Mouse (Mus musculus): ENCODE results near the gene Tesk2. TPM values are rescaled to one million over a fixed set of nuclear protein-coding genes. Genes with fewer than 3 reads are reported as not detected.

Gene Tesk2
- polyA plus RNA-seq, 1 experiment from 2014 or later: 3.2 TPM

GRCm38 (mm10) chr4:116685402-116686061 lies 35.2 kb upstream of the Tesk2 start, which contains the start of gene Prdx1:
Gene Prdx1 (plus strand): TSS chr4:116685544.
- DNase-seq (peak; percentile 92), ATAC-seq (ENCODE audit: low FRiP score, low TSS enrichment) (peak; percentile 96)
- H3K4me1 ChIP-seq (ENCODE audit: control insufficient read depth, insufficient read depth, low read length): peaks cover 18% of the 10 kb centered on the region
- no peaks in the 10 kb centered on the region for H3K27me3 ChIP-seq (ENCODE audit: control insufficient read depth, insufficient read depth, low read length)
- under 1% methylated on average over 56 of the region's 56 CpGs for WGBS
- H3K27ac ChIP-seq (replicated peaks; ENCODE audit: low read depth, low read length): peak within 1 kb of the TSS; percentile 74
- peak within 1 kb of the TSS; percentile 56 for H3K9ac ChIP-seq (replicated peaks; ENCODE audit: low read length)
- peak within 1 kb of the TSS; percentile 73 for H3K4me2 ChIP-seq (ENCODE audit: low read length)
- peak within 1 kb of the TSS; percentile 60 for H3K4me3 ChIP-seq (replicated peaks; ENCODE audit: low read depth, low read length)
- H3K36me3 ChIP-seq (ENCODE audit: control insufficient read depth, insufficient read depth, low read length): no peaks in the 10 kb centered on the region
- H3K9me3 ChIP-seq (ENCODE audit: control insufficient read depth, low read length): no peaks in the 10 kb centered on the region

GRCm38 (mm10) chr4:116687041-116687440 lies 33.7 kb upstream of the Tesk2 start:
- Histone ChIP-seq H3K27me3 (ENCODE audit: control insufficient read depth, insufficient read depth, low read length) (no peaks in the 10 kb centered on the region), H3K9me3 (ENCODE audit: control insufficient read depth, low read length) (no peaks in the 10 kb centered on the region), H3K4me1 (ENCODE audit: control insufficient read depth, insufficient read depth, low read length) (peaks cover 18% of the 10 kb centered on the region), H3K36me3 (ENCODE audit: control insufficient read depth, insufficient read depth, low read length) (peaks cover 6% of the 10 kb centered on the region; the same call in 1 of the 2 replicates), H3K27ac (replicated peaks; ENCODE audit: low read depth, low read length) (no peak overlapping the region), H3K4me2 (ENCODE audit: low read length) (peak overlapping the region; percentile 73), H3K9ac (replicated peaks; ENCODE audit: low read length) (no peak overlapping the region), H3K4me3 (replicated peaks; ENCODE audit: low read depth, low read length) (peak overlapping the region; percentile 60; the same call in 1 of the 2 replicates)
- WGBS: 10% methylated on average over 1 of the region's 1 CpGs
- DNase-seq (no peak), ATAC-seq (ENCODE audit: low FRiP score, low TSS enrichment) (no peak)

GRCm38 (mm10) chr4:116689309-116689876 lies 31.4 kb upstream of the Tesk2 start:
- H3K4me1 ChIP-seq (ENCODE audit: control insufficient read depth, insufficient read depth, low read length): peaks cover 18% of the 10 kb centered on the region
- peaks cover 20% of the 10 kb centered on the region for H3K36me3 ChIP-seq (ENCODE audit: control insufficient read depth, insufficient read depth, low read length)
- H3K27ac ChIP-seq (replicated peaks; ENCODE audit: low read depth, low read length): no peak overlapping the region
- H3K9me3 ChIP-seq (ENCODE audit: control insufficient read depth, low read length): no peaks in the 10 kb centered on the region
- WGBS: 95% methylated on average over 4 of the region's 4 CpGs
- H3K27me3 ChIP-seq (ENCODE audit: control insufficient read depth, insufficient read depth, low read length): no peaks in the 10 kb centered on the region
- no peak overlapping the region for H3K9ac ChIP-seq (replicated peaks; ENCODE audit: low read length)
- no peak overlapping the region for H3K4me3 ChIP-seq (replicated peaks; ENCODE audit: low read depth, low read length)
- ATAC-seq (ENCODE audit: low FRiP score, low TSS enrichment) (no peak), DNase-seq (no peak)
- no peak overlapping the region for H3K4me2 ChIP-seq (ENCODE audit: low read length)

GRCm38 (mm10) chr4:116692146-116692545 lies 28.6 kb upstream of the Tesk2 start:
- H3K4me1 ChIP-seq (ENCODE audit: control insufficient read depth, insufficient read depth, low read length): peaks cover 2% of the 10 kb centered on the region; the same call in 1 of the 2 replicates
- no peaks in the 10 kb centered on the region for H3K27me3 ChIP-seq (ENCODE audit: control insufficient read depth, insufficient read depth, low read length)
- no peaks in the 10 kb centered on the region for H3K9me3 ChIP-seq (ENCODE audit: control insufficient read depth, low read length)
- peaks cover 37% of the 10 kb centered on the region for H3K36me3 ChIP-seq (ENCODE audit: control insufficient read depth, insufficient read depth, low read length)
- ATAC-seq (ENCODE audit: low FRiP score, low TSS enrichment) (no peak), DNase-seq (no peak)
- WGBS: 88% methylated on average over 2 of the region's 2 CpGs
- H3K4me3 ChIP-seq (replicated peaks; ENCODE audit: low read depth, low read length): no peak overlapping the region
- no peak overlapping the region for H3K4me2 ChIP-seq (ENCODE audit: low read length)
- no peak overlapping the region for H3K27ac ChIP-seq (replicated peaks; ENCODE audit: low read depth, low read length)
- no peak overlapping the region for H3K9ac ChIP-seq (replicated peaks; ENCODE audit: low read length)

- Histone ChIP-seq H3K9ac (replicated peaks; ENCODE audit: low read length) (no peak overlapping the region), H3K4me1 (ENCODE audit: control insufficient read depth, insufficient read depth, low read length) (no peaks in the 10 kb centered on the region), H3K27ac (replicated peaks; ENCODE audit: low read depth, low read length) (no peak overlapping the region), H3K27me3 (ENCODE audit: control insufficient read depth, insufficient read depth, low read length) (no peaks in the 10 kb centered on the region), H3K36me3 (ENCODE audit: control insufficient read depth, insufficient read depth, low read length) (peaks cover 43% of the 10 kb centered on the region), H3K4me3 (replicated peaks; ENCODE audit: low read depth, low read length) (no peak overlapping the region), H3K4me2 (ENCODE audit: low read length) (no peak overlapping the region), H3K9me3 (ENCODE audit: control insufficient read depth, low read length) (no peaks in the 10 kb centered on the region)
- no peak for DNase-seq
- ATAC-seq (ENCODE audit: low FRiP score, low TSS enrichment): no peak
- 92% methylated on average over 2 of the region's 2 CpGs for WGBS
These were observed 27.0 kb upstream of the Tesk2 start for GRCm38 (mm10) chr4:116693785-116694184.

GRCm38 (mm10) chr4:116698693-116699342 lies 21.9 kb upstream of the Tesk2 start:
- ATAC-seq (ENCODE audit: low FRiP score, low TSS enrichment): no peak
- H3K4me2 ChIP-seq (ENCODE audit: low read length): no peak overlapping the region
- no peak for DNase-seq
- no peaks in the 10 kb centered on the region for H3K4me1 ChIP-seq (ENCODE audit: control insufficient read depth, insufficient read depth, low read length)
- 86% methylated on average over 2 of the region's 2 CpGs for WGBS
- H3K4me3 ChIP-seq (replicated peaks; ENCODE audit: low read depth, low read length): no peak overlapping the region
- no peak overlapping the region for H3K27ac ChIP-seq (replicated peaks; ENCODE audit: low read depth, low read length)
- no peaks in the 10 kb centered on the region for H3K27me3 ChIP-seq (ENCODE audit: control insufficient read depth, insufficient read depth, low read length)
- no peaks in the 10 kb centered on the region for H3K9me3 ChIP-seq (ENCODE audit: control insufficient read depth, low read length)
- H3K36me3 ChIP-seq (ENCODE audit: control insufficient read depth, insufficient read depth, low read length): peaks cover 42% of the 10 kb centered on the region
- no peak overlapping the region for H3K9ac ChIP-seq (replicated peaks; ENCODE audit: low read length)

GRCm38 (mm10) chr4:116700964-116701363 lies 19.8 kb upstream of the Tesk2 start:
- no peaks in the 10 kb centered on the region for H3K4me1 ChIP-seq (ENCODE audit: control insufficient read depth, insufficient read depth, low read length)
- H3K36me3 ChIP-seq (ENCODE audit: control insufficient read depth, insufficient read depth, low read length): peaks cover 28% of the 10 kb centered on the region
- no peaks in the 10 kb centered on the region for H3K27me3 ChIP-seq (ENCODE audit: control insufficient read depth, insufficient read depth, low read length)
- no peak overlapping the region for H3K4me2 ChIP-seq (ENCODE audit: low read length)
- DNase-seq (no peak), ATAC-seq (ENCODE audit: low FRiP score, low TSS enrichment) (no peak)
- no peaks in the 10 kb centered on the region for H3K9me3 ChIP-seq (ENCODE audit: control insufficient read depth, low read length)
- H3K27ac ChIP-seq (replicated peaks; ENCODE audit: low read depth, low read length): no peak overlapping the region
- no peak overlapping the region for H3K4me3 ChIP-seq (replicated peaks; ENCODE audit: low read depth, low read length)
- 87% methylated on average over 1 of the region's 1 CpGs for WGBS
- no peak overlapping the region for H3K9ac ChIP-seq (replicated peaks; ENCODE audit: low read length)

GRCm38 (mm10) chr4:116703804-116704203 lies 16.9 kb upstream of the Tesk2 start:
- no peak overlapping the region for H3K9ac ChIP-seq (replicated peaks; ENCODE audit: low read length)
- H3K27ac ChIP-seq (replicated peaks; ENCODE audit: low read depth, low read length): no peak overlapping the region
- ATAC-seq (ENCODE audit: low FRiP score, low TSS enrichment): no peak
- peak; percentile 75 for DNase-seq
- H3K4me3 ChIP-seq (replicated peaks; ENCODE audit: low read depth, low read length): no peak overlapping the region
- peaks cover 19% of the 10 kb centered on the region for H3K36me3 ChIP-seq (ENCODE audit: control insufficient read depth, insufficient read depth, low read length)
- peaks cover 6% of the 10 kb centered on the region for H3K4me1 ChIP-seq (ENCODE audit: control insufficient read depth, insufficient read depth, low read length)
- no peak overlapping the region for H3K4me2 ChIP-seq (ENCODE audit: low read length)
- H3K27me3 ChIP-seq (ENCODE audit: control insufficient read depth, insufficient read depth, low read length): no peaks in the 10 kb centered on the region
- no peaks in the 10 kb centered on the region for H3K9me3 ChIP-seq (ENCODE audit: control insufficient read depth, low read length)
- 40% methylated on average over 6 of the region's 6 CpGs for WGBS

Measured in midbrain, embryonic 14.5 days (tissue).